Mouse (Mus musculus) spleen, adult 12 weeks (tissue): Measurements from ENCODE around the gene Kiz.

Experiments used
- DNase-seq: peaks from one replicate; pipeline ENCODE4 v3.0.0; 2022; ENCODE audit warnings: low spot score

Kiz gene

GRCm38 (mm10) chr2:146871300-146872269 is 15.9 kb downstream of the Kiz start:
- DNase-seq, result no peak

- DNase-seq, result no peak
Measured at GRCm38 (mm10) chr2:146872697-146873096, 17.0 kb downstream of the Kiz start.

DNA sequence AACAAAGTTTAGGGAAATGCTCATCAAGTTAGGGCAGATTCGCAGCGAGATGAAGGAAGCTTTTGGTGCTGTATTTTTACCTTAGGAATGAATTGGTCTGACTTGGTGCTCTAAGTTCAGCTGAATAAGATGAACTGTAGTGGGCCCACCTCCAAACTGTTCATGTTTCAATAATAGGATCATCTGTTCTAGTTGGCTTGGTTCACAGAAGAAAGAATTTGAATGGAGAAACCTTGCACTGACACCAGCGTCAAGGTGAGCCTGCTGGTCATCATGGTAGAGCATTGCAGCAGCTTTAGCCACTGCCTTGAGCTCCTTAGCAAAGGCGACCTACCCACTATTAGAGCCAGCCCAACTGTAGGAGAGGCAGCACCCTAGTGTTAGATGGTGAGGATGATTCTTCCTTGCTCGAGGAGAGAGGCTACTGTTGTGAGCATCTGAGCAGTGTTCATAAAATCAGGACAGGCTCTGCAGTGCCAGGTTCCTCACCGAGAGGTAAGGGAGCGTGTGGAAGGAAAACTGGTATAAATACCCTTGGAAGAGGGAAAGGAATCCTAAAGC is 18.3 kb downstream of the Kiz start:
- DNase-seq, result no peak

DNA sequence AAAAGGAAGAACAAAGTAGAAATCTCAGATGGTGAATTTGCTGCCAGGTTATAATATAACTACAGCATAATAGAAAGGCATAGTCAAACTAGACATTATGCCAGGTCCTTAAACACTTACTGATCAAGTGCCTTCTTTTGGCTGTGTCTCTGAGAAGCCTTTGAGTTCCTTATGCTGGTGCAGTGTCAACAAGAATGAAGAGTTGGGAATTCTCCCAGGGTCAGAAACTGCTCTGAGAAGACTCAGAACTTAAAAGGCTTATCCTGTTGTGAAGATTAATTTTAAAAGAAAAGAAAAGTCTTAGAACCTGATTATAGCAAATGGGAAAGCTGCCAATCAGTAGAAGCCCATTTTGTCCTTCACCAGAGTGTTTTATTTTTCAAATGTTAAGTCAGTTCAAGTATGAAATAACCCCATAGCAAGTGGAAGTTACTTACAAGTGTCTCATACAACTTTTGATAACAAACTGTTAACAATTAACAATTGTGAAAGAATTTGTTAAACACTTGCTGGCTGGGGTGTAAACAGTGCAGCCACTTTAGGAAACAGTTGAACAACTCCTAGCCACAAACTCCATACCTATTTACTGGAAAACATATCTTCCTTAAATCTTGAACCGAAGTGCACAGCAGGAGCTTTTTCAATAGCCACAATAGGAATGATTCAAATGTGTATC is 21.9 kb downstream of the Kiz start:
- no peak for DNase-seq

GRCm38 (mm10) chr2:146881623-146882022 is 26.0 kb downstream of the Kiz start:
- DNase-seq, result no peak

GRCm38 (mm10) chr2:146884291-146884855 is 28.7 kb downstream of the Kiz start:
- DNase-seq, result no peak

- no peak for DNase-seq
Measured at GRCm38 (mm10) chr2:146888786-146889414, 33.2 kb downstream of the Kiz start.

DNA sequence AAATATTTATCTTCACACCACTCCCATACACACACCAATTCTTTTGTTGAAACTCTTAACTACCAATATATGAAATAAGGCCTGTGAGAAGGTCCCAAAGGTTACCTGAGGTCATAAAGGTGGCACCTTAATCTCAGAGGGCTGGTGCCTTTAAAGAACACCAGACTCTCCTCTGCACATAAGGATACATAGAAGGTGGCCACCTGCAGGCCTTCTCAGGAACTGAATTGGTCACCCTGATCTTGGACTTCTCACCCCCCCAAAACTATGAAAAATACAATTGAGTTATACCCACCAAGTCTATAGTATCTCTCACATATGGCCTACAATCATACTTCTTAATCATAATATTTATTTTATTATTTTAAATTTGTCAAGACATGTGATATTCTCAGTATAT is 43.3 kb downstream of the Kiz start:
- no peak for DNase-seq

- DNase-seq, result no peak
Measured at GRCm38 (mm10) chr2:146916085-146916484, 60.4 kb downstream of the Kiz start.

DNA sequence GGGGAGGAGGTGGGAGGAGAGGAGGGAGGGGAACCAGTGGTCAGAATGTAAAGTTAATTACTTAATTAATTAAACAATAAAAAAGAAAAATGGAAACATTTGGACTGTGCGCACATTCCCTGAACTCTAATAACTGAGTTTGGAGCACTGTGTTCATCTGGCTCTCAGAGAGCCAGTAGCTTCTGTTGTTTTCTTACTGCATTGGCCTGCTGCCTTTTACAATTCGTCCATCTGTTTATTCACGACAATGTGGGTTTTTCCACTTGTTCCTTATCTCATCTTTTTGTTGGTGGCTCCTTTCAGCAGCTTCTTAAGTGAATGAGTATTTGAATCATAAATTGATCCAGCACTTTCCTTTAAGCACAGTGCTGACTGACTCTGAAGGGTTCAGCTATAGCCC is 62.1 kb downstream of the Kiz start:
- DNase-seq, result no peak

DNA sequence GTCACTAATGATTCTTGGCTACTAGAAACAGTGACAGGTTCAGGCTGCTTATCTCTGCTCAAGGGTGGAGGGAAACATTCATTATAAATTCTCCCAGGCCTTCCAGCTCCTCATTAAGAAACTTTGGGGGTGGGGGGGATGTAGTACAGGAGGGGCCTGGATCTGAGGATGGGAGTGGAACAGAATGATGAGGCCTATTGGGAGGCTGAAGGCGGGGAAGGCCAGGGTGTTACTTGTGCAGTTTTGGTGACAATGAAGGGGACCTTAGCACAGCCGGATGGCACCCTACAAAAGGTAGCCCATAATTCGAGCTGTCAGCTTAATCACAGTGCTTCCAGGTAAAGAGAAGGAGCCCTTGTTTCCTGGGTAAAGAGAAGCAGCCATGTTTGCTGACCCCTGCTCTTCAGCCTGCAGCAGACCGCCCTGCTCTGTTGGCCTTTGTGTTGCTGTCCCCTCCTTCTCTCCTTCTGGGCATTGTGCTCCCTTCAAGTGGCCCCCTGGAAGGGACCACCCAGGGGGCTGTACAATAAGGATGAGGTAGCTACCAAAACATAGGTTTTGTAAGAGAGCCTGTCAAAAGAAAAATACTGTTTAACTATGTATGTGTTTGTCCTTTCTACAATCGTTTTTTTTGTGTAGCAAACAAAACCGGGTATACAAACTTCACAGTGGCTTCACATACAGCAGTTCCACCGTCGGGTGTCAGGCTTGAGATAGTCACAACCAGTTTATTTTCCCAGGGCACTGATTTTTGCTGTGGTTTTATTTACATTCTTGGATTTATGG is 64.9 kb downstream of the Kiz start:
- DNase-seq, result no peak

GRCm38 (mm10) chr2:146925296-146925695 is 69.6 kb downstream of the Kiz start:
- no peak for DNase-seq

GRCm38 (mm10) chr2:146925846-146926245 is 70.2 kb downstream of the Kiz start:
- no peak for DNase-seq

DNA sequence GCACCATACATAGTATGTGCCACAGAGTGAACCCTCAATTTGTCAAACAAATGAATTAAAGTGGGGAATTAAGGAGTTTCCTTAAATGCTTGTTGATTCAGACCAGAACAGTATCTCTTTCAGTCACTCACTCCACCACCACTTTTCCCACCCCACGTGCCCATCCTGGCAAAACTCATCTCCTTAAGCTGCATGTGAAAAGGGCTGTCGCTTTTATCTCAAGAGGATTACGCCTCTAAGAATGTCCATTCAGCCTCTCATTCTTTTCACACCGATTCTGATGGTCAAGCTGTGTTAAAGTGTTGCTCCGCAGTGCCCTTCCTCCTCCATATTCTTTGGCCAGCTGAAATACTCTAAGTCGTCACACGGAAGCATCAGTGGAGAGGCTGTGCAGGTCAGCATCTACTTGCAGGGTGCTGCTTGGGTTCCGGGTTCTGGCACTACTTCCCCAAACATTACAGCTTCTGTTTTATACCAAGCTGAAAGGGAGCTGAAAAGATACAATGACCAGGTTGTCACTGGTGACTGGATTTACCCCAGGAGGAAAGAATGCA is 92.6 kb downstream of the Kiz start:
- no peak for DNase-seq

DNA sequence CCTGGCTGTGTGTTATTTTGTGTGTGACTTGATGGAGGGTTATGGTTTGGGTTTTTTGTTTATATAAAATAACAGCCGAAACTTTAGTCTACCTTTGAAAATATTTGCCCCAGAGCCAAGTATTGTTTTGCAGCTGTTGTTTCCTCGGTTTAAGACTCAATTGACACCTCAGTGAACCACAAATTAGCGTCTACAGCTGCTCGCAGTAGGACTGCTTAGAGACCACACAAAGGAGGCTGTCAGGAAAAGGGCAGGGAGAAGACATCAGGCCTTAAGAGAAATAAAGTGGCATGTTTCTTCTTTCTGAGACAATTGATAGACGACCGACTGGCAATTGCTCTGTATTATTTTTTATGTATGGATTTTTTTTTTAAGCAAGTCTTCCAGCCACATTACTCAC is 100.7 kb downstream of the Kiz start:
- DNase-seq, result no peak

- no peak for DNase-seq
Measured at GRCm38 (mm10) chr2:146958398-146958911, 102.8 kb downstream of the Kiz start.

DNA sequence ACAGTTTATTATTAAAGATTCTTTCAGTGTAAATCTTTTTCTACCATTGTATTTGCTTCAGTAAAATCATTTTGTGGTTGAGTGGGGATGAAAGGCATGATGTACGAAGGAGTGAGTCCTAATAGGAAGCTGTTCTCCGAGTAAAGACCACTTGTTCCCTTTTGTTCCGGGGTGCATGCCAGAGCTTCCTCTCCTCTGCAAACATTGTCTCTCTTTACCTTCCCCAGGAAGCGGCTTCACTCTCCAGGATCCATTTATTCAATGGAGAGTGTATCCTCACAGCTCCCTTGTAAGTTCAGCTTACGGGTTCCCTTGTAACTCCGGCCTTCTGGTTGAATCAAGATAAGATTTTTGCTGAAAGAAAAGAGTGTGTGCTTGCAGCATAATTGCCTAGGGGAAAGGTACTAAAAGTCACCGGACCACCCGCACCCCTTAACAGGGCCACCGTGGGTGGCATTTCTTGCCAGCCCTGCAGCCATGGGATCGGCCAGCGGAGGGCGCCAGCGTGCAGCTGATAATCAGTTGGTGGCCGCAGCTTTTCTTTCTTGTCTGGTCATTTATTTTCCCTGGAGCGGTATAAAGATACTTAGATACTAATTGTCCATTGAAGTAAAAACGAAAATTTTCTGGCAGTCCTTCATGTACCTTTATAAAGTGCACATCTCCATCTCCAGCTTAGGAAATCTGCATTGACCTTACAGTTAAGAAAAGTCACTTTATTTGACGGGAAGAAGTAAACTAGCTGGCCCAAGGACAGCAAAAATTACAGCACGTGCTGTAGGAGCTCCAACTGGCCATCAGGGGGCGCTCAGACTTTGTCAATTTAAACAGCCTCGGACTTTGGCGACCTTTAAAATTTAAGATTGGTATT is 103.5 kb downstream of the Kiz start:
- peak; percentile 42 for DNase-seq

DNA sequence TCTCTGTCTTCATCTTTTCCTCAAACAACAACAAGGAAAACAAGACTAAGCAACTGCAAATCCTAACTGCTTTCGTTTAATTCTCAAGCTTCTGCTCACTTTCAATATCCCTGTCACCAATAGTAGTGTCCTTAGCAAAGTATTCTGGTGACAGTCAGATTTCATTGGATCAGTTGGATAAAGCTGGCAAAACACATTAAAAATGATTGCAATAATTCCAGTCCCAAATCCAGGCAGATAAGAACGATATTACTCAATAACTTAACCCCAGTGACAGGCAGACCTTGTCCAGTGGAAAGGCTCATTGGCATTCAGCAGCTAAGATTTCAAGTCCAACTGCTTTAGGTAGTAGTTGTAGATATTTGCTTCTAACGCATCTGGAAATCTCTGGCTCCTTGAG is 119.4 kb downstream of the Kiz start:
- DNase-seq, result no peak

DNA sequence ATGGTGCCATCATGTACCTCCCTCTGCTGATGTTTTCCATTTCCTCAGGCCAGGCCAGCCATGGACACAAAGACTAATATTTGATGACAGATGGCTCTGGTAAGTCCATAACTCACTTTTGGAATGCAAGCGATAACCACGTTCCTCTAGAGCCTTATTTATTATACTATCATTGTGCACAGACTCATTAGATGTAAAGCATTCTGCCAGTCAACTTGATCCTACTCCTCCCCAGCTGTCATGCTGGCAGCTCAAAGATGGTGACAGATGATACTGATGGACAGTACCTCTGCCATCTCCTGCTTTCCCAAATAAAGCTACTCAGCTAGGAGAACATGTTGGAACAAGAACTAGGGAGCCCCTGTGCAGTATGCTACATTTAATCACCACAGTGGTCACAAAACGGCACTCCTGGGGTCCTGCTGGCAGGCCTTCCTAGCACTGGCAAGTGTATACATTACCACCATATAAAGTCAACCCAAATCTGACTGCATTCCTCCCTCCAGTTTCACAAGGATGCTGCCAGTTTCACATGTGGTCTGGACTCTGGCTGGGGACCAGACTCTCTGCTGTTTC is 119.9 kb downstream of the Kiz start:
- DNase-seq, result no peak
